Mouse (Mus musculus) G1E (cell line): ENCODE data around the gene Folr1.

Experiments
- CTCF ChIP-seq: IDR thresholded peaks from 2 replicates; pipeline ENCODE4 v1.5.1; 2012; ENCODE audit warnings: low read depth, low read length, inconsistent platforms, mixed read lengths
- GATA1 ChIP-seq: IDR thresholded peaks from 2 replicates; pipeline ENCODE4 v1.6.1; 2012; ENCODE audit warnings: borderline replicate concordance, low read length, inconsistent platforms, mixed read lengths
- GATA2 ChIP-seq: IDR thresholded peaks from 2 replicates; pipeline ENCODE4 v1.6.1; 2012; ENCODE audit warnings: low read depth, low read length, inconsistent platforms, borderline replicate concordance
- TAL1 ChIP-seq: conservative IDR thresholded peaks from 2 replicates; pipeline ENCODE4 v1.6.1; 2012; ENCODE audit warnings: low read depth, low read length, inconsistent platforms, mixed read lengths

- no peak for TF ChIP-seq CTCF
- no peak for TF ChIP-seq GATA1
- TF ChIP-seq GATA2, result no peak
- no peak for TF ChIP-seq TAL1
These were observed 15.7 kb upstream of the Folr1 start for GRCm38 (mm10) chr7:101886274-101886673.
